Mouse (Mus musculus) liver, adult (tissue): ENCODE measurements around the gene Gm21822.
"Not testable (repeated sequence)": the region's sequence is repeated elsewhere in the genome, so short reads cannot be mapped to it uniquely, and the experiment has no call there.

Experiments used
- GATA4 ChIP-seq: IDR thresholded peaks from 2 replicates; pipeline ENCODE4 v1.6.1; 2014; ENCODE audit warnings: mild to moderate bottlenecking, low read length; ENCODE audit not compliant: insufficient replicate concordance

The Gm21822 gene

DNA sequence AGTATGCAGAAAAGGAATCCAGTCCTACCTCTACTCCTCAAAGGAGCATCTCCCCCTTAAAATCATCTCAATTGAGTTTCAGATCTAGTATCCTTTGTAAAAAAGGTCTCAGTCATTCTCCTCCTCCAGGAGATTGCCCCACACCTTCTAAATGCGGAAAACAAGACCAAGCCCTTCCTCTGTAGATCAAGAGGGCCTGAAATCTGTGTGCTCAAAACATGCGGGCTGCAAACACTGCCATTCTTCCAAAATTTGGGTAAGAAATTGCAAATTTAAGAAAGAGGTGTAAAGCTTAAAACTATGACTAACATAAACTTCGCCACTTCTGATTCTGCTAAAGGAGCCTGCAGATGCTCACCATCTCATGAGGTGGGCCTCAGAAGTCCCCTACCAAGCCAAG lies at the start of gene Gm21822:
TSS of gene Gm21822 (plus strand) at position 301 of the 400 bp plus-strand sequence.
- not testable (repeated sequence) for TF ChIP-seq GATA4
